Mouse (Mus musculus): ENCODE data around the gene Dstyk. TPM values are rescaled to one million over a fixed set of nuclear protein-coding genes. Genes with fewer than 3 reads are reported as not detected.
A peak's percentile ranks its signal among the peaks of the same experiment; 100 is the strongest.

Gene Dstyk
- total and polyA plus RNA-seq, 3 experiments, result 0.12 to 0.59 (median 0.21) TPM

- H3K36me3 ChIP-seq (replicated peaks in 1 of 2; ENCODE audit: control insufficient read depth in 1 of 2, insufficient read depth in 1 of 2, low read length in 1 of 2), result no peaks in the 10 kb centered on the region
- no peaks in the 10 kb centered on the region for H3K79me2 ChIP-seq (replicated peaks; ENCODE audit: control insufficient read depth, extremely low read depth, insufficient read depth, poor library complexity, severe bottlenecking)
- peak; percentile 56 for DNase-seq (ENCODE audit: extremely low read depth)
- TF ChIP-seq CHD2 (IDR thresholded peaks at IDR 0.05; ENCODE audit: low read length) (no peak), POLR2A (IDR thresholded peaks at IDR 0.05; ENCODE audit: low read depth, low read length) (no peak), UBTF (IDR thresholded peaks at IDR 0.05; ENCODE audit: low read depth, low read length) (no peak), MAZ (IDR thresholded peaks at IDR 0.05; ENCODE audit: low read depth, low read length) (no peak), MAX (IDR thresholded peaks at IDR 0.05; ENCODE audit: low read length) (no peak), NELFE (IDR thresholded peaks at IDR 0.05; ENCODE audit: low read depth, low read length) (no peak), RCOR1 (conservative IDR thresholded peaks at IDR 0.05; ENCODE audit: low read depth, low read length) (no peak), NRF1 (IDR thresholded peaks at IDR 0.05; ENCODE audit: low read depth, low read length) (no peak), SIN3A (IDR thresholded peaks at IDR 0.05; ENCODE audit: low read length) (no peak), SMC3 (IDR thresholded peaks at IDR 0.05; ENCODE audit: low read depth, low read length) (peak; percentile 73), TCF12 (IDR thresholded peaks at IDR 0.05; ENCODE audit: low read depth, low read length) (no peak), KAT2A (IDR thresholded peaks at IDR 0.05; ENCODE audit: insufficient replicate concordance, low read length) (no peak), POLR2AphosphoS2 (IDR thresholded peaks at IDR 0.05; ENCODE audit: low read depth, low read length) (no peak), PAX5 (IDR thresholded peaks at IDR 0.05; ENCODE audit: low read length) (no peak), IRF4 (IDR thresholded peaks at IDR 0.05; ENCODE audit: low read depth, low read length) (no peak), CTCF (conservative IDR thresholded peaks at IDR 0.05 in 1 of 2, IDR thresholded peaks at IDR 0.05 in 1 of 2; ENCODE audit: low read depth in 2 of 2, low read length in 2 of 2) (peak in 1 of 2 experiments; percentile 80; a peak in 2 of 4 replicates), HCFC1 (IDR thresholded peaks at IDR 0.05; ENCODE audit: low read depth, low read length) (no peak), TBP (conservative IDR thresholded peaks at IDR 0.05; ENCODE audit: low read depth, low read length) (no peak), MAFK (IDR thresholded peaks at IDR 0.05; ENCODE audit: insufficient replicate concordance, low read length) (no peak), CHD1 (IDR thresholded peaks at IDR 0.05; ENCODE audit: low read depth, low read length) (no peak), ETS1 (conservative IDR thresholded peaks at IDR 0.05; ENCODE audit: low read depth, low read length) (no peak), JUN (IDR thresholded peaks at IDR 0.05; ENCODE audit: insufficient read depth, low read depth, low read length) (no peak), GABPA (IDR thresholded peaks at IDR 0.05; ENCODE audit: insufficient replicate concordance, low read depth, low read length) (no peak), RAD21 (IDR thresholded peaks at IDR 0.05; ENCODE audit: low read depth, low read length) (peak; percentile 80), USF1 (IDR thresholded peaks at IDR 0.05; ENCODE audit: low read depth, low read length) (no peak), MYC (IDR thresholded peaks at IDR 0.05; ENCODE audit: low read depth, low read length) (no peak), MEF2A (IDR thresholded peaks at IDR 0.05; ENCODE audit: borderline replicate concordance, low read depth, low read length) (no peak), EP300 (IDR thresholded peaks at IDR 0.05; ENCODE audit: low read length) (no peak), BHLHE40 (IDR thresholded peaks at IDR 0.05; ENCODE audit: low read depth, low read length) (no peak), ZNF384 (IDR thresholded peaks at IDR 0.05; ENCODE audit: low read depth, low read length) (peak; percentile 90), USF2 (conservative IDR thresholded peaks at IDR 0.05; ENCODE audit: low read depth, low read length) (no peak), ZC3H11A (IDR thresholded peaks at IDR 0.05; ENCODE audit: low read depth, low read length) (no peak)
- H3K9me3 ChIP-seq (replicated peaks; ENCODE audit: low read length), result no peaks in the 10 kb centered on the region
- in situ Hi-C loops (cut with MboI; ENCODE audit: low pct_ligation_motif_present, low pct_unique_long_range_greater_than_20kb, low sequenced_read_pairs), result no loop called here
- no peak overlapping the region for H3K9ac ChIP-seq (ENCODE audit: insufficient read depth, low read depth)
- peaks cover 7 to 38% of the 10 kb centered on the region in 2 experiments; a peak in 3 of 4 replicates for H3K4me1 ChIP-seq (ENCODE audit: control insufficient read depth in 1 of 2, insufficient read depth in 2 of 2)
- dilution Hi-C loops (cut with MboI; ENCODE audit: extremely low pct_ligation_motif_present, extremely low pct_unique_long_range_greater_than_20kb, low sequenced_read_pairs), result no loop called here
- no peak overlapping the region for H3K4me2 ChIP-seq (ENCODE audit: insufficient read depth, low read depth, poor library complexity, severe bottlenecking)
- H3K27ac ChIP-seq (ENCODE audit: insufficient read depth, low read depth), result no peak overlapping the region
- no peak overlapping the region for H3K4me3 ChIP-seq (replicated peaks in 1 of 3; ENCODE audit: low read depth in 2 of 3, low read length in 2 of 3, poor library complexity in 1 of 3)
- peaks cover 38% of the 10 kb centered on the region for H3K27me3 ChIP-seq (replicated peaks)
Observed at GRCm38 (mm10) chr1:132389886-132390585, 27.3 kb upstream of the Dstyk start.

Data from CH12.LX (cell line).